Mouse (Mus musculus) adrenal gland, adult 18-20 months (tissue): ENCODE measurements around the gene Htr1d. TPM values are rescaled to one million over a fixed set of nuclear protein-coding genes. Genes with fewer than 3 reads are reported as not detected.

Experiments
- DNase-seq, 2 experiments: peaks; one replicate each; pipeline ENCODE4 v3.0.0; 2021 to 2022; ENCODE audit warnings: low spot score in 2 of 2
- total RNA-seq, 2 experiments: library from RNA; stranded (reverse); gene quantifications; 1 replicate in 1 of 2; 2 replicates in 1 of 2; pipeline ENCODE4 v1.2.3; 2021

Gene Htr1d
- total RNA-seq, 2 experiments from 2014 or later, result 0.35 TPM; not detected in 1

- DNase-seq, result no peak
Measured at GRCm38 (mm10) chr4:136451564-136451963, 28.2 kb downstream of the Htr1d start.

GRCm38 (mm10) chr4:136452286-136452685, 29.0 kb downstream of the Htr1d start:
- DNase-seq, result no peak

- DNase-seq, result no peak
Measured at GRCm38 (mm10) chr4:136452792-136453191, 29.5 kb downstream of the Htr1d start.

GRCm38 (mm10) chr4:136454850-136455260, 31.5 kb downstream of the Htr1d start:
- DNase-seq, result peak; percentile 80 to 82

- DNase-seq, result no peak
Measured at GRCm38 (mm10) chr4:136456516-136457218, 33.3 kb downstream of the Htr1d start.

GRCm38 (mm10) chr4:136458276-136458675, 35.0 kb downstream of the Htr1d start:
- no peak for DNase-seq

GRCm38 (mm10) chr4:136459210-136459609, 35.9 kb downstream of the Htr1d start:
- DNase-seq, result no peak

GRCm38 (mm10) chr4:136461206-136461605, 37.9 kb downstream of the Htr1d start:
- DNase-seq, result no peak

GRCm38 (mm10) chr4:136461761-136462085, 38.4 kb downstream of the Htr1d start:
- no peak for DNase-seq

- DNase-seq, result peak; percentile 75 to 78
Measured at GRCm38 (mm10) chr4:136462086-136462838, 38.9 kb downstream of the Htr1d start, which contains the start of gene 6030445D17Rik. TSS of gene 6030445D17Rik (plus strand) at chr4:136462250.

GRCm38 (mm10) chr4:136462839-136463178, 39.5 kb downstream of the Htr1d start:
- no peak for DNase-seq

GRCm38 (mm10) chr4:136463436-136463835, 40.1 kb downstream of the Htr1d start:
- DNase-seq, result no peak

- DNase-seq, result no peak
Measured at GRCm38 (mm10) chr4:136466226-136466625, 42.9 kb downstream of the Htr1d start.

GRCm38 (mm10) chr4:136468553-136469327, 45.4 kb downstream of the Htr1d start:
- DNase-seq, result peak in 1 of 2 experiments; percentile 31

GRCm38 (mm10) chr4:136469371-136469903, 46.1 kb downstream of the Htr1d start, which contains the start of gene Luzp1:
TSS of gene Luzp1 (plus strand) at chr4:136469761.
- DNase-seq, result peak; percentile 97 to 98

GRCm38 (mm10) chr4:136469941-136470346, 46.6 kb downstream of the Htr1d start:
- DNase-seq, result no peak

GRCm38 (mm10) chr4:136470347-136471071, 47.2 kb downstream of the Htr1d start:
- DNase-seq, result peak; percentile 56 to 62

- no peak for DNase-seq
Measured at GRCm38 (mm10) chr4:136476692-136477091, 53.4 kb downstream of the Htr1d start.

GRCm38 (mm10) chr4:136486549-136486948, 63.2 kb downstream of the Htr1d start:
- no peak for DNase-seq
